Mouse (Mus musculus) kidney, postnatal 4 days (tissue): ENCODE data around the gene Dazap1.

Experiments
- DNase-seq, 2 experiments: peaks; one replicate each; pipeline ENCODE4 v3.0.0; 2021; ENCODE audit warnings: mixed read lengths in 2 of 2

The Dazap1 gene

GRCm38 (mm10) chr10:80250059-80250458, 11.2 kb upstream of the Dazap1 start:
- DNase-seq, result no peak

- DNase-seq, result no peak
These were observed 10.7 kb upstream of the Dazap1 start for GRCm38 (mm10) chr10:80250573-80250972.

GRCm38 (mm10) chr10:80252011-80252410, 9.3 kb upstream of the Dazap1 start:
- DNase-seq, result no peak

GRCm38 (mm10) chr10:80252493-80253274, 8.6 kb upstream of the Dazap1 start:
- DNase-seq, result no peak

GRCm38 (mm10) chr10:80253551-80253950, 7.7 kb upstream of the Dazap1 start:
- DNase-seq, result no peak

GRCm38 (mm10) chr10:80254331-80255297, 6.7 kb upstream of the Dazap1 start:
- DNase-seq, result no peak

- peak; percentile 53 to 59 for DNase-seq
These were observed 5.3 kb upstream of the Dazap1 start for GRCm38 (mm10) chr10:80255881-80256535.

GRCm38 (mm10) chr10:80257936-80258335, 3.4 kb upstream of the Dazap1 start:
- no peak for DNase-seq

GRCm38 (mm10) chr10:80258752-80259462, 2.4 kb upstream of the Dazap1 start:
- no peak for DNase-seq

- no peak for DNase-seq
These were observed 1.9 kb upstream of the Dazap1 start for GRCm38 (mm10) chr10:80259463-80259805.

- DNase-seq, result peak; percentile 62 to 80
These were observed 1.2 kb upstream of the Dazap1 start for GRCm38 (mm10) chr10:80259861-80260641.

- DNase-seq, result peak; percentile 100
These were observed 291 bp downstream of the Dazap1 start for GRCm38 (mm10) chr10:80261585-80261968.

- DNase-seq, result no peak
These were observed 883 bp downstream of the Dazap1 start for GRCm38 (mm10) chr10:80262169-80262568.

GRCm38 (mm10) chr10:80262776-80263365, 1.6 kb downstream of the Dazap1 start:
- DNase-seq, result no peak

- DNase-seq, result peak; percentile 99 to 100
These were observed 3.3 kb downstream of the Dazap1 start for GRCm38 (mm10) chr10:80264341-80265148.

- no peak for DNase-seq
These were observed 3.8 kb downstream of the Dazap1 start for GRCm38 (mm10) chr10:80265149-80265486.

- no peak for DNase-seq
These were observed 8.8 kb downstream of the Dazap1 start for GRCm38 (mm10) chr10:80270099-80270498.

GRCm38 (mm10) chr10:80270734-80271181, 9.5 kb downstream of the Dazap1 start:
- peak in 1 of 2 experiments; percentile 60 for DNase-seq

GRCm38 (mm10) chr10:80271186-80271843, 10.0 kb downstream of the Dazap1 start:
- no peak for DNase-seq
